Mouse (Mus musculus) embryonic facial prominence, embryonic 10.5 days (tissue): Measurements from ENCODE around the gene Cdcp1. TPM values are rescaled to one million over a fixed set of nuclear protein-coding genes. Genes with fewer than 3 reads are reported as not detected.
A peak's percentile ranks its signal among the peaks of the same experiment; 100 is the strongest.

Experiments
- DNase-seq: peaks from one replicate; pipeline ENCODE4 v3.0.0-alpha.2; 2017; ENCODE audit warnings: low spot score
- H3K27ac ChIP-seq: fragments of 300-500 bp; sonication (generic); replicated peaks from 2 replicates; pipeline ENCODE4 v1.5.1; 2016; ENCODE audit warnings: mild to moderate bottlenecking
- H3K27me3 ChIP-seq: fragments of 300-500 bp; sonication (generic); replicated peaks from 2 replicates; pipeline ENCODE4 v1.6.1; 2016; ENCODE audit warnings: low read depth, mild to moderate bottlenecking; ENCODE audit not compliant: poor library complexity, severe bottlenecking
- H3K36me3 ChIP-seq: fragments of 300-500 bp; sonication (generic); replicated peaks from 2 replicates; pipeline ENCODE4 v1.6.1; 2016; ENCODE audit warnings: mild to moderate bottlenecking, moderate library complexity
- H3K4me1 ChIP-seq: fragments of 300-500 bp; sonication (generic); 2 replicates; pipeline ENCODE4 v1.6.1; 2016
- H3K4me3 ChIP-seq: fragments of 300-500 bp; sonication (generic); 2 replicates; pipeline ENCODE4 v1.5.1; 2016; ENCODE audit warnings: mild to moderate bottlenecking, moderate library complexity
- H3K9me3 ChIP-seq: fragments of 300-500 bp; sonication (generic); 2 replicates; pipeline ENCODE4 v1.6.1; 2016; ENCODE audit warnings: mild to moderate bottlenecking
- WGBS: fragments of 180-500 bp; shearing (Covaris S2); methylation state at CpG from one replicate; pipeline ENCODE4 v1.1.7; 2016; 5-methylcytosine and 5-hydroxymethylcytosine counted together
- polyA plus RNA-seq: library from polyadenylated mRNA; unstranded; fragments of >200 nt; fragmentation: Nextera tagmentation; extraction: Ambion mirVana; gene quantifications from 2 replicates; pipeline ENCODE4 v1.2.1, GENCODE M21; 2016

The Cdcp1 gene
- polyA plus RNA-seq, 1 experiment from 2014 or later: 6.0 TPM

DNA sequence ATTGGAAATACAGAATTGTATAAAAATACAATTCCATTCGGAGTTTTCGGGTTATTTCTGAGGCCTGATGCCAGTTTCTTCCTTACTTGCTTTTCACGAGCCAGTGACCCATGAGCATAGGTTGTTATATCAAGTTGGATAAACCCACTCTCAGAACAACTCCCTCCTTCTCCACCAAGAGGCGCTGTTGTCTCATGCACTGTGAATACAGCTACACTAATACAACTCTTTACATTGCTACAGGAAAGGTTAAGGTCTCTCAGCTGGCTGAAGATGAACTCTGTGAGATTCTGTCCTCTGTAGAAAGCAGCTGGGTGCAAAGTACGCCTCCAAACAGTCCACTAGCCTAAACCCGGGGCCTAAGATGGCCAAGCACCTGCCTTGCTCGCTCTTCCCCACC, 56.5 kb downstream of the Cdcp1 start:
- Histone ChIP-seq H3K9me3 (no peaks in the 10 kb centered on the region), H3K4me3 (no peak overlapping the region), H3K27me3 (peaks cover 12% of the 10 kb centered on the region), H3K4me1 (peaks cover 12% of the 10 kb centered on the region), H3K27ac (no peak overlapping the region), H3K36me3 (no peaks in the 10 kb centered on the region)
- 65% methylated on average over 7 of the region's 7 CpGs for WGBS
- peak; percentile 66 for DNase-seq

DNA sequence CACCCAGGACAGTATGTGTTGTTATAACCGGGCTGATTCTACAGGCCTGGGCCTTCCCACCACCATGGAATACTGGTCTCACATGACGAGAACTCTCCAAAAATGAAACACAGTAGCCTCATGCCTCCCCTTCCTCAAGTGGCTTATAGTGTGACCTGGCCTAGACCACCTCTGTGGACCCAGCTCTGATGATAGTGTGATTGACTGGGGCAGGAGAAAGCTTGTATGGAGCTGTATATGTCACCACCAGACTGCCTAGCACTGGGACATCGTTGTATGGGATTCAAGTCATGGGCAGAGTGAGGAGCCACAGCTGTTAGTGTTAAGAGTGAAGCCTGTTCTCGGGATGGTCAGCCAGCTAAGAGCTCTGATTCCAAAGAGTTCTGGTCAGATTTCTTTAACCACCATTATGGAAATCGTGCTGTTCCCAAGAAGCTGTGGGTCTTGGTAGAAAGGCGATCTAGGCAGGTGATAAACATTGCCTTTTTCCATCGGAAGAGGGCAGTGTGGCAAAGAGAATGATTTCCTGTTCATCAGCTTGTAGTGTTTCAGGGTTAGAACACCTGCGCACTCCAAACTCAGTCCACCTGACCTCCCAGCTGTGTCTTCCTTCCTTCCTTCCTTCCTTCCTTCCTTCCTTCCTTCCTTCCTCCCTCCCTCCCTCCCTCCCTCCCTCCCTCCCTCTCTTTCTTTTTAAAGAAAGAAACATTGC, 57.6 kb downstream of the Cdcp1 start:
- DNase-seq: peak; percentile 21
- Histone ChIP-seq H3K27ac (no peak overlapping the region), H3K4me1 (peaks cover 12% of the 10 kb centered on the region), H3K27me3 (peaks cover 12% of the 10 kb centered on the region), H3K4me3 (no peak overlapping the region), H3K9me3 (no peaks in the 10 kb centered on the region), H3K36me3 (no peaks in the 10 kb centered on the region)
- WGBS: 59% methylated on average over 8 of the region's 8 CpGs

DNA sequence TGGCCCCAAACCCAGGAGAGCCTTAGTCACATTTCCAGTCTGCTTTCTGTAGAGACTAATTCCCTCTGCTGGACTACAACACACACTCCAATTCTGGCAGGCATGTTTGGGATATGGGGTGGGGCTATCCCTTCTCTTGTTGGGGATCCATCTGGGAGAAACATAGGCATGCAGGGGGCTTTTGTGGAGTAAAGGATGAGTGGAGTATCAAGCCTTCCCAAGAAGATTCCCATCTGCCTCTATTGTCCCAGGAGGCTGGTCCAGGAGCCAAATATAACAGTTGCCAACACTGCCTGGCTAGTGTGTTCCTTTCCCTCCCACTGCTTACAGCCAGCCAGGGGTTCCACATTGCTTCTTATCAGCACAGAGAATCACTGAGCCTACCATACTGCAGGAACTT, 58.1 kb downstream of the Cdcp1 start:
- H3K9me3 ChIP-seq: no peaks in the 10 kb centered on the region
- H3K36me3 ChIP-seq: no peaks in the 10 kb centered on the region
- no peak for DNase-seq
- H3K4me3 ChIP-seq: no peak overlapping the region
- peaks cover 12% of the 10 kb centered on the region for H3K27me3 ChIP-seq
- peaks cover 12% of the 10 kb centered on the region for H3K4me1 ChIP-seq
- no peak overlapping the region for H3K27ac ChIP-seq

GRCm38 (mm10) chr9:123156910-123157361, 58.9 kb downstream of the Cdcp1 start:
- no peaks in the 10 kb centered on the region for H3K9me3 ChIP-seq
- WGBS: 28% methylated on average over 30 of the region's 30 CpGs
- H3K36me3 ChIP-seq: no peaks in the 10 kb centered on the region
- H3K4me3 ChIP-seq: peak overlapping the region; percentile 38
- peak; percentile 27 for DNase-seq
- 0 out of 2 replicates have a peak overlapping the region, but pooled peaks have one; percentile 30 for H3K27ac ChIP-seq
- H3K27me3 ChIP-seq: peaks cover 12% of the 10 kb centered on the region
- H3K4me1 ChIP-seq: peaks cover 12% of the 10 kb centered on the region

DNA sequence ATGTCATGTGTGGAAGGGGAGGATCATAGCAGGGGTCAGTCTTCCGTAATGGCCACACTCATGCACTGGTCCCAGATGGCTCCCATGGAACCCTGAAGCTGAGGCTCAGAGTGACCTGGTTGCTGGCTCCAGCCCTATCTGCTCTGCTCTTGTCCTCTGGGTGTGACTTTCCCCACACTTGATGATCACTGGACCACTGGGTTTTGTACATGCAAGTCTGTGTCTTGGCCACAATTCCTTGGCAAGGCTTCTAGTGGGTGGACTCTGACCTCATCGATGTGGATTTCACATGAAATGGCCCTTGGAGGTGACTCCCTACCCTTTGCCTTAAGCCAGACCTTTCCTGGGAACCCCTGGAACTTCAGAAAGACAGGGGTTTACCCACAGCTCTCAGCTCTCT, 62.7 kb downstream of the Cdcp1 start:
- no peak for DNase-seq
- Histone ChIP-seq H3K27me3 (peaks cover 12% of the 10 kb centered on the region), H3K9me3 (no peaks in the 10 kb centered on the region), H3K4me3 (no peak overlapping the region), H3K4me1 (peaks cover 6% of the 10 kb centered on the region; the same call in 1 of the 2 replicates), H3K36me3 (no peaks in the 10 kb centered on the region), H3K27ac (no peak overlapping the region)
- 92% methylated on average over 2 of the region's 2 CpGs for WGBS

GRCm38 (mm10) chr9:123152026-123152425, 63.8 kb downstream of the Cdcp1 start:
- 73% methylated on average over 3 of the region's 3 CpGs for WGBS
- H3K9me3 ChIP-seq: no peaks in the 10 kb centered on the region
- no peak overlapping the region for H3K27ac ChIP-seq
- peaks cover 10% of the 10 kb centered on the region for H3K27me3 ChIP-seq
- no peak for DNase-seq
- no peaks in the 10 kb centered on the region for H3K36me3 ChIP-seq
- H3K4me1 ChIP-seq: peaks cover 5% of the 10 kb centered on the region; the same call in 1 of the 2 replicates
- H3K4me3 ChIP-seq: no peak overlapping the region

DNA sequence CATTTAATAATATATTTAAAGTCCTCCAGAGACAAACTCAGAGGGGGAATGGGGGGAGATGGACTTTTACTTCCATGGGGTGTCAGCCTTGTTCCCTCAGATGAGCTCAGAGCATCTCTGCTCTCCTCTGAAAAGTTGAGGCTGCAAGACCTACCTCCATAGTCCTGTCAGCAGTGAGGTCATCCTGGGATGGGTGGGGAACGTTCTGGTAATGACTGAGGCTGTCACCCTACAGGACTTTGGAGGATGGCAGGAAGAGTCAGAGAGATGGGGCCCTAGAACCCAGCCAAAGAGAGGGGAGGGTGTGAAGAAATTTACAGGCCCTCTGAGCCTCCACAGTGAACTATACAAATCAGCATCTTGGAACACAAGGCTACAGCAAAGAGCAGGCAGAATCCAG, 64.3 kb downstream of the Cdcp1 start:
- H3K9me3 ChIP-seq: no peaks in the 10 kb centered on the region
- 52% methylated on average over 1 of the region's 1 CpGs for WGBS
- no peak overlapping the region for H3K4me3 ChIP-seq
- peaks cover under 1% of the 10 kb centered on the region; the same call in 1 of the 2 replicates for H3K4me1 ChIP-seq
- H3K36me3 ChIP-seq: no peaks in the 10 kb centered on the region
- peaks cover 5% of the 10 kb centered on the region for H3K27me3 ChIP-seq
- no peak overlapping the region for H3K27ac ChIP-seq
- DNase-seq: no peak

DNA sequence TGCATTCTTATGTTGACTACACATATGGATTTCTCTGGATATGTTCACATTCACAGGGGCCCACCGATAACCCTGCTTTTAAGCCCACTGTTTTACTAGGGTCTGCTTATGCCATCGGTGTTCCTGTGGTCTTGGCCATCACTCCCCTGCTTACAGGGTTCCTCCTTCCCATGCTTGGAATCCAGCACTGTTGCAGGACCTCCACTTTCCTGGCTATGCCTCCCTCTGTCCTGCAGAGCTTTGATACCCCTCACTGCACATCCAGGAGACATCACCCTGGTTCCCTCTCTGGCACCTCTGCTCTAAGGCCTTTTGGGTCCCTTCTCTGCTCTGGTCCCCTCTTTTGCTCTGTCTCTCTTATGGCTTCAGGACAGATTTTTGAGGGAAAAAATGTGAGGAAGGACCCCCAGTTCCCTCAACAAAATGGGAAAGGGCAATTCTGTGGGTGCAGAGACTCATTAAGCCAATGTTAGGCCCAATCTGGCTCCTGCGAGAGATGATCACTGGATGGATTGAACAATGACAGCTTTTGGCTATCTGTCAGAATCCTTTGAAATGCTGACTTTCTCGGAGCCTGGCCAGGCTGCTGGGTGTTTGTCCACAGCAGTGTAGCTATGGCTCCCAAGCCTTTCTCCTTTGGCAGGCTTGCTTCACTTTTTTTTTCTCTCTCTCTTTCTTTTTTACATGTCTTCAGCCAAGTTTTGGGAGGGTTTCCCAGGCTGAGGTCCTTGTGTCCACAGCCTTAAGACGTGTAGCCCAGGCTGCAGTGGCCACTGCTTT, 65.4 kb downstream of the Cdcp1 start, which contains the start of gene Clec3b:
Clec3b (plus strand) TSS at position 706 of the 780 bp plus-strand sequence.
- H3K4me3 ChIP-seq: no peak within 1 kb of the TSS
- WGBS: 87% methylated on average over 5 of the region's 5 CpGs
- peaks cover 4% of the 10 kb centered on the region; the same call in 1 of the 2 replicates for H3K9me3 ChIP-seq
- H3K27ac ChIP-seq: no peak within 1 kb of the TSS
- no peaks in the 10 kb centered on the region for H3K27me3 ChIP-seq
- H3K36me3 ChIP-seq: peaks cover 5% of the 10 kb centered on the region
- DNase-seq: no peak
- no peaks in the 10 kb centered on the region for H3K4me1 ChIP-seq

DNA sequence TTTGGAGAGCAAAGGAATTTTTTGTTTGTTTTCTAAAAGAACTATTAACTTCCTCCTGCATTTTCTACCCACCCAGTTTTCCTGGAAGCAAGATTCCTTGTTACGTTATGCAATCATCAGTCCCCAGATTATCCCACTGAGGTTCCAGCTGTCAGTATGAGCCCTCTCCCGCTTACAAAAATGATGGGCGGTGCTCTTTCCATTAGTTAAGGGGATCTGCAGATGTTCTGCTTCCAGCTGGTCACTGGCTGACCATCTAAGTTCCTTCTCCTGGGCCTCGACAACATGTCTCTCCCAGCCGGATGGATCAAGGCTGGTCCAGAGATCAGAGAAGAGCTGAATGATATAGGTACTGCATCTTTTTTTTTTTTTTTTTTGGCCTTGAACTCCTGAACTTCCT, 67.4 kb downstream of the Cdcp1 start:
- Histone ChIP-seq H3K36me3 (peaks cover 21% of the 10 kb centered on the region), H3K4me1 (no peaks in the 10 kb centered on the region), H3K9me3 (peaks cover 20% of the 10 kb centered on the region; the same call in 1 of the 2 replicates), H3K27me3 (no peaks in the 10 kb centered on the region), H3K27ac (no peak overlapping the region), H3K4me3 (no peak overlapping the region)
- no peak for DNase-seq
- 88% methylated on average over 5 of the region's 5 CpGs for WGBS

DNA sequence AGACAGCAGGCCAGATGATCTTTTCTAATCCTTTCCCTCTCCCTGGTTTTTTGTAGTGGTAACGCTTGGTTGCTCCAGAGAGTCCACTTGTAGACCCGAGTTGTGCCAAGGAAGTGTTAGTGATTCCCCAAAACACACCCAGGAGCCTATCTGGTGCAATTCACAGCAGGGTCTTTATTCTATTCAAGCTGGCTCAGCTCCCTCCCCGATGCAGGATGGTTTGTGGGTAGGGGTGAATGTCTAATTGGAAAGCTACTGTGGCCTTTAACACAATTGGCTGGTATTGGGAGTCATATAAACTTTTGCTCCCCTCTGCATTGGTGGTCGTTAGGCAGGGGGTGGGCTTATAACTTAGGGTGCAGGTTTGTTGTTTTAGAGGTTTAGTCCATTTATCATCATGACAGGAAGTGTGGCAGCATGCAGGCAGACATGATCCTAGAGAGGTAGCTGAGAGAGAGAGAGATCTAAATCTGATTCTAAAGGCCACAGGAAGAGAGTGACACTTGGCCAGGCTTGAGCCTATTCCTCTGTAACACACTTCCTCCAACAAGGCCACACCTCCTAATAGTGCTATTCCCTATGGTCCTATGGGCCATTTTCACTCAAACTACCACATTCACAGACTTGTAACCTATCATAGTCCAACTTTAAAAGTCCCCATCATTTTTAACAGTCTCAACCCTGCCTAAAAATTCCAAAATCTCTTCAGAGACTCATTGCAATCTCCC, 75.8 kb downstream of the Cdcp1 start:
- peaks cover 21% of the 10 kb centered on the region; the same call in 1 of the 2 replicates for H3K9me3 ChIP-seq
- 0 out of 2 replicates have a peak, but pooled peaks cover 3% of the 10 kb centered on the region for H3K4me1 ChIP-seq
- DNase-seq: no peak
- 89% methylated on average over 4 of the region's 4 CpGs for WGBS
- H3K36me3 ChIP-seq: peaks cover 96% of the 10 kb centered on the region
- H3K4me3 ChIP-seq: no peak overlapping the region
- no peaks in the 10 kb centered on the region for H3K27me3 ChIP-seq
- no peak overlapping the region for H3K27ac ChIP-seq

- H3K4me1 ChIP-seq: 0 out of 2 replicates have a peak, but pooled peaks cover 3% of the 10 kb centered on the region
- peak; percentile 21 for DNase-seq
- H3K9me3 ChIP-seq: peaks cover 14% of the 10 kb centered on the region; the same call in 1 of the 2 replicates
- H3K27ac ChIP-seq: no peak overlapping the region
- no peak overlapping the region for H3K4me3 ChIP-seq
- WGBS: 77% methylated on average over 5 of the region's 5 CpGs
- H3K27me3 ChIP-seq: no peaks in the 10 kb centered on the region
- H3K36me3 ChIP-seq: peaks cover 100% of the 10 kb centered on the region
These were observed 76.9 kb downstream of the Cdcp1 start for GRCm38 (mm10) chr9:123138891-123139474.
